Mouse (Mus musculus) intestine, embryonic 14.5 days (tissue): ENCODE measurements at regions not wholly inside any gene's neighbourhood (a gene's known extent, or its start where the extent isn't known, plus 50 kb on each side); places are given as distances from the start of the nearest gene placed in this dataset.
"Not testable (repeated sequence)": the region's sequence is repeated elsewhere in the genome, so short reads cannot be mapped to it uniquely, and the experiment has no call there.

ENCODE experiments used
- ATAC-seq: fragments of 200-750 bp; cut with Nextera tagmentation; replicated peaks from 2 replicates; pipeline ENCODE4 v1.8.0; 2017; ENCODE audit warnings: low read depth, moderate number of reproducible peaks, moderate TSS enrichment, moderate library complexity; ENCODE audit not compliant: low FRiP score, low TSS enrichment
- DNase-seq: peaks from one replicate; pipeline ENCODE4 v3.0.0-alpha.2; 2018; ENCODE audit warnings: low spot score
- H3K27ac ChIP-seq: fragments of 300-500 bp; sonication (generic); 2 replicates; pipeline ENCODE4 v1.5.1; 2014; ENCODE audit warnings: low read depth, mild to moderate bottlenecking, control low read depth
- H3K27me3 ChIP-seq: fragments of 300-500 bp; sonication (generic); replicated peaks from 2 replicates; pipeline ENCODE4 v1.6.1; 2014; ENCODE audit warnings: low read length, control low read depth; ENCODE audit not compliant: control insufficient read depth, insufficient read depth
- H3K36me3 ChIP-seq: fragments of 300-500 bp; sonication (generic); 2 replicates; pipeline ENCODE4 v1.6.1; 2014; ENCODE audit warnings: low read length, control low read depth; ENCODE audit not compliant: control insufficient read depth, insufficient read depth
- H3K4me1 ChIP-seq: fragments of 300-500 bp; sonication (generic); replicated peaks from 2 replicates; pipeline ENCODE4 v1.6.1; 2014; ENCODE audit warnings: low read length, control low read depth, mixed read lengths; ENCODE audit not compliant: control insufficient read depth, insufficient read depth
- H3K4me2 ChIP-seq: fragments of 300-500 bp; sonication (generic); 2 replicates; pipeline ENCODE4 v1.6.1; 2014; ENCODE audit warnings: low read length
- H3K4me3 ChIP-seq: fragments of 300-500 bp; sonication (generic); 2 replicates; pipeline ENCODE4 v1.5.1; 2014; ENCODE audit warnings: low read depth, low read length, control low read depth, mixed read lengths
- H3K9ac ChIP-seq: fragments of 300-500 bp; sonication (generic); 2 replicates; pipeline ENCODE4 v1.6.1; 2014; ENCODE audit warnings: mild to moderate bottlenecking, low read length
- H3K9me3 ChIP-seq: fragments of 300-500 bp; sonication (generic); 2 replicates; pipeline ENCODE4 v1.6.1; 2016; ENCODE audit warnings: low read length, control low read depth; ENCODE audit not compliant: control insufficient read depth
- WGBS: fragments of 180-500 bp; shearing (Covaris S2); extraction: QIAGEN DNeasy Blood & Tissue Kit; methylation state at CpG from one replicate; pipeline ENCODE4 v1.1.7; 2014; 5-methylcytosine and 5-hydroxymethylcytosine counted together

DNA sequence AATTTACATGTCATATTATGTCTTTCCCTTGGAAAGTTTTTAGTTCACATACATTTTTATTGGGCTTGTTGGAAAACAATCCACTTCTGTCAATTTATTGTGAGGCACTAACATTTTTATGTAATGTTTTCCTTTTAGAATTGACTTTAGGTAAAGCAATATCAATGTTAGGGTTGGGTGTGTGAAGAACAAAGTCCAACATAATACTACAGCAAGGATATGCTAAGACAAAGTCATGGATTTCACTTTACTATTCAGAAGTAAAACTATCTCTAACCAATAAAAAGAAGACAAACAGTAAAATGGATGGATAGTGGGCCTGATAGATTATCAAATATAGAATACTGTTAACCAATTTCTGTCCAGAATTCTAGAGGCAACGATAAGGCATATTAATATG, 208.4 kb downstream of the Amd2 start:
- DNase-seq, result no peak
- H3K36me3 ChIP-seq, result no peaks in the 10 kb centered on the region
- H3K4me2 ChIP-seq, result no peak overlapping the region
- 90% methylated on average over 1 of the region's 1 CpGs for WGBS
- H3K27ac ChIP-seq, result no peak overlapping the region
- no peaks in the 10 kb centered on the region for H3K9me3 ChIP-seq
- no peaks in the 10 kb centered on the region for H3K27me3 ChIP-seq
- no peak overlapping the region for H3K9ac ChIP-seq
- H3K4me3 ChIP-seq, result no peak overlapping the region
- no peak for ATAC-seq
- H3K4me1 ChIP-seq, result no peaks in the 10 kb centered on the region

DNA sequence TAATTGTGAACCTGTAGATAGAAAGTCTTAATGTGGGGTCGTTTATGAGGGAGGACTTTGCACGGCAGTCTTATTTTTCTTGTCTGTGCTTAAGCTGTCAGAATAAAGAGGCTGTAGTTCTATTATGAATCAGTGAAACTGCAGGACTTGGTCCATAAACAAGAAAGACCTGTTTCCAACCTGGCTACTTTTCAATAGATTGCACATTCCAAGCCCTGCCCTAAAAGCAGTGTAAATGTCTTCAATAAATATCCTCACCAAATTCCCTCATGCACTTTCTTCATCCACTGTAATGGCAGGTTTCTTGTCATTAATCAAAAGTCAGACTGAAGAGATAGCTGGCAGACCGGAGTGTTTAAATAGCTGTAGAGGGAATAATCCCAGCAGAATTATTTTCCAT, 209.1 kb downstream of the Amd2 start:
- Histone ChIP-seq H3K27me3 (no peaks in the 10 kb centered on the region), H3K27ac (no peak overlapping the region), H3K9me3 (no peaks in the 10 kb centered on the region), H3K4me3 (no peak overlapping the region), H3K4me2 (no peak overlapping the region), H3K36me3 (no peaks in the 10 kb centered on the region), H3K9ac (no peak overlapping the region), H3K4me1 (no peaks in the 10 kb centered on the region)
- DNase-seq, result no peak
- peak; percentile 47; the same call in 1 of the 2 replicates for ATAC-seq
- WGBS, result 23% methylated on average over 3 of the region's 3 CpGs

DNA sequence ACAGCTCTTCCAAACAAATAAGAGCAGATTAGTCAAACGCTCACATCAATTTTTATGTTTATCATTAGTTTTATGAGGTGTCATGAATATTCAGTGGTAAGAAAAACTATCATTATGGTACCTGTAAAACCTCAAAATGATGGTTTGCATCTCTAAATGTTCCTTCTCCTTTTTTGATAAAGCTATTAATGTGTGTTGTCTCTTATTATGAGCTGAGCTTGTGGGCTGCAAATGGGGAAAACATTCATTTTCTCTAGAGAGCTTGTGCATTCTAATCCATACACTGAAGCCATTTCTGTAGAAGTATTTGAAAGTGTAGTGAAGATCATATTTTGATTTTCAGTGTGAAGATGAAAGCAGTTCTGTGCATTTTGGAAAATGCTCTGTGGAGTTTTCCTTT, 209.6 kb downstream of the Amd2 start:
- H3K27ac ChIP-seq, result no peak overlapping the region
- no peaks in the 10 kb centered on the region for H3K9me3 ChIP-seq
- H3K4me2 ChIP-seq, result no peak overlapping the region
- no peaks in the 10 kb centered on the region for H3K27me3 ChIP-seq
- H3K36me3 ChIP-seq, result no peaks in the 10 kb centered on the region
- ATAC-seq (no peak), DNase-seq (no peak)
- no peak overlapping the region for H3K9ac ChIP-seq
- WGBS, result 52% methylated on average over 1 of the region's 1 CpGs
- no peaks in the 10 kb centered on the region for H3K4me1 ChIP-seq
- no peak overlapping the region for H3K4me3 ChIP-seq

DNA sequence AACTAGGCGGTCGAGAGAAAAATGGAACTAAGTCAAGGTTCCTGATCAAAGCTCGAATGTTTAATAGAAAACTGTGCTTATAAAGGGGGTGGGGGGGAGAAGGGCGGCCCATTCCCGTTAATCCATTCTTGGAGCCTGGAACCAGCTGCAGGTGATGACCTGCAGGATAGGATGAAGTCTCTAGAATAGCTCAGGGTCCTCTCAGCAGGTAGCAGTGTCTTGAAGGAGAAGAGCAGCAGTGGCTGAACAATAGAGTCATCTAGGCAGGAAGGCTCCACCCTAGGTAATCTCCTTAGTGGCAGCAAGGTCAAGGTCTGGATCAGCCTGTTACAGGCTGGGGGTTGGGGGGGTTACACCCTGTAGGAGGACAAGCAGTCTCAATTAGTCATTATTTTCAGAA, 232.9 kb downstream of the Amd2 start:
- not testable (repeated sequence) for H3K27me3 ChIP-seq

DNA sequence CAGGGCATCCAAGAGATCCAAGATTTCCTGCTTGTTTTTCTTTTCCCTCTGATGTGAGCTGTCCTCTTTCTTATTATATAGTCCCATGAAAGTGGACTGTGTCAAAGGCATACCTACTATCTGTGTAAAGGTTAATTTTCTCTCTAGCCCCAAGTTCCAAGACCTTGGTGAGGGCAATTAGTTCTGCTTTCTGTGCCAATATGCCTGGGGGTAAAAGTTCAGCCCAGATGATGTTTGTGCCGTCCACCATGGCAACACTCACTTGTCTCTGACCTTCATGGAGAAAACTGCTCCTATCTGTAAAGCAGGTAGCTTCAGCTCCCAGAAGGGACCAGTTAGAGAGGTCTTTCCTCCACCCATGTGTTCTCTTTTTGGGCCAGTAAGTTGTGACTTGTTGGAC, 265.2 kb downstream of the Amd2 start:
- no peaks in the 10 kb centered on the region for H3K27me3 ChIP-seq
- ATAC-seq (no peak), DNase-seq (no peak)
- no peak overlapping the region for H3K4me3 ChIP-seq
- H3K9me3 ChIP-seq, result no peaks in the 10 kb centered on the region
- no peaks in the 10 kb centered on the region for H3K4me1 ChIP-seq
- H3K27ac ChIP-seq, result no peak overlapping the region
- H3K36me3 ChIP-seq, result no peaks in the 10 kb centered on the region
- H3K4me2 ChIP-seq, result no peak overlapping the region
- H3K9ac ChIP-seq, result no peak overlapping the region
- WGBS, result 81% methylated on average over 1 of the region's 1 CpGs

More for the DNA sequence above, 232.9 kb downstream of the Amd2 start:
- WGBS, result 86% methylated on average over 5 of the region's 5 CpGs
- H3K4me1 ChIP-seq, H3K27ac ChIP-seq, H3K4me3 ChIP-seq, H3K9ac ChIP-seq, ATAC-seq, H3K36me3 ChIP-seq, H3K9me3 ChIP-seq, H3K4me2 ChIP-seq, DNase-seq: not testable (repeated sequence)

DNA sequence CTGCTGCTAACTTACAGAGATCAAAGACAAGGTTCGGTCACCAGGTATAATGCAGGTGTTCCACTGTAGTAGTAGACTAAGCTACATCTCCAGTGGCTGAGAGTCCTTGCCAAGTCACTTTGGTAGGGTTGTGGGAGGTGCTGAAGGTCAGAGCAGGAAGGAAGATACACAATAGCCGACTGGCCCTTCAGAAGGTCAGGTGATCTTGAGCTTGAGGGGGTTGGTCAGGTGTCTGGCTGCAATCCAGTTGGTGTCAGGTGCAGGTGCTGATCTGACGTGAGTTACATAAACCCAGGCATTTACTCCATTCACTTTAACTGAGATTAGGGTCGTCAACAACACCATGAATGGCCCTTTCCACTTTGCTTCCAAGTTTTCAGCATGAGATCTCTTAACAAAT, 266.8 kb downstream of the Amd2 start:
- DNase-seq (no peak), ATAC-seq (no peak)
- no peaks in the 10 kb centered on the region for H3K36me3 ChIP-seq
- 73% methylated on average over 4 of the region's 4 CpGs for WGBS
- H3K4me1 ChIP-seq, result no peaks in the 10 kb centered on the region
- no peaks in the 10 kb centered on the region for H3K9me3 ChIP-seq
- no peak overlapping the region for H3K27ac ChIP-seq
- no peak overlapping the region for H3K4me2 ChIP-seq
- H3K27me3 ChIP-seq, result no peaks in the 10 kb centered on the region
- H3K9ac ChIP-seq, result no peak overlapping the region
- no peak overlapping the region for H3K4me3 ChIP-seq

DNA sequence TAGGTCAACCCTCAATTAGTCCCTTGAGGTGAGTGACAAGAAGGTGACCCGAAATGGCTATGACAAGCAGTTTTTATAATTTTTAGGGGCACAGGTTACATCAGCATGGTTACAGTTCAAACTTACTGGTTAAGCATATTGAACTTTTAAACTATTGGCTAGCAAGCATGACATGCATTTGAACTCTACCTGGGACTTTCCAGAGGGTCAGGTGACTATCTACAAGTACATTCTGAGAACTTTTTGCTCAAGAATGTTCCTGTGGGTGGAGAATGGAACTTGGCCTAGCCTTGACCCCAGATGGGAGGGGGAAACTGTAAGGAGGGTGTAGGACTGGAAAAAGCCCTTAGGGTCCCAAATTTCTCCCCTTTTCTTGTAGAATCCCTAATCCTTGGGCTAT, 267.8 kb downstream of the Amd2 start:
- no peaks in the 10 kb centered on the region for H3K36me3 ChIP-seq
- H3K9me3 ChIP-seq, result no peaks in the 10 kb centered on the region
- no peak overlapping the region for H3K4me3 ChIP-seq
- H3K27me3 ChIP-seq, result no peaks in the 10 kb centered on the region
- DNase-seq, result no peak
- 93% methylated on average over 1 of the region's 1 CpGs for WGBS
- H3K4me2 ChIP-seq, result no peak overlapping the region
- H3K27ac ChIP-seq, result no peak overlapping the region
- H3K9ac ChIP-seq, result no peak overlapping the region
- ATAC-seq, result no peak
- H3K4me1 ChIP-seq, result no peaks in the 10 kb centered on the region
